Mouse (Mus musculus) limb, embryonic 13.5 days (tissue): ENCODE results near the gene Ptpn14. TPM values are rescaled to one million over a fixed set of nuclear protein-coding genes. Genes with fewer than 3 reads are reported as not detected.

Experiments used
- ATAC-seq: fragments of 200-750 bp; cut with Nextera tagmentation; 2 replicates; pipeline ENCODE4 v1.8.0; 2017; ENCODE audit warnings: low read depth, moderate number of reproducible peaks, moderate TSS enrichment; ENCODE audit not compliant: low FRiP score
- H3K27ac ChIP-seq: fragments of 300-500 bp; sonication (generic); 2 replicates; pipeline ENCODE4 v1.5.1; 2015; ENCODE audit warnings: inconsistent platforms, mild to moderate bottlenecking, moderate library complexity
- H3K27me3 ChIP-seq: fragments of 300-500 bp; sonication (generic); 2 replicates; pipeline ENCODE4 v1.6.1; 2015; ENCODE audit warnings: mild to moderate bottlenecking, inconsistent platforms
- H3K36me3 ChIP-seq: fragments of 300-500 bp; sonication (generic); 2 replicates; pipeline ENCODE4 v1.6.1; 2015; ENCODE audit warnings: inconsistent platforms, mild to moderate bottlenecking, moderate library complexity
- H3K4me1 ChIP-seq: fragments of 300-500 bp; sonication (generic); 2 replicates; pipeline ENCODE4 v1.6.1; 2015; ENCODE audit warnings: inconsistent platforms
- H3K4me2 ChIP-seq: fragments of 300-500 bp; sonication (generic); replicated peaks from 2 replicates; pipeline ENCODE4 v1.6.1; 2015; ENCODE audit warnings: inconsistent platforms, mild to moderate bottlenecking, moderate library complexity
- H3K4me3 ChIP-seq: fragments of 300-500 bp; sonication (generic); 2 replicates; pipeline ENCODE4 v1.5.1; 2015; ENCODE audit warnings: moderate library complexity, mild to moderate bottlenecking, inconsistent platforms
- H3K9ac ChIP-seq: fragments of 300-500 bp; sonication (generic); 2 replicates; pipeline ENCODE4 v1.6.1; 2015; ENCODE audit warnings: mild to moderate bottlenecking, inconsistent platforms
- H3K9me3 ChIP-seq: fragments of 300-500 bp; sonication (generic); 2 replicates; pipeline ENCODE4 v1.6.1; 2016; ENCODE audit warnings: inconsistent platforms
- WGBS: fragments of 180-500 bp; shearing (Covaris S2); methylation state at CpG from one replicate; pipeline ENCODE4 v1.1.7; 2015; 5-methylcytosine and 5-hydroxymethylcytosine counted together
- polyA plus RNA-seq: library from polyadenylated mRNA; unstranded; fragments of >200 nt; fragmentation: Nextera tagmentation; extraction: Ambion mirVana; gene quantifications from 2 replicates; pipeline ENCODE4 v1.2.1, GENCODE M21; 2015

Ptpn14 gene
- polyA plus RNA-seq, 1 experiment from 2014 or later: 11.1 TPM

- peaks cover 6% of the 10 kb centered on the region; the same call in 1 of the 2 replicates for H3K4me1 ChIP-seq
- no peak for ATAC-seq
- H3K4me2 ChIP-seq: no peak overlapping the region
- no peaks in the 10 kb centered on the region for H3K9me3 ChIP-seq
- no peak overlapping the region for H3K4me3 ChIP-seq
- H3K36me3 ChIP-seq: peaks cover 61% of the 10 kb centered on the region
- no peaks in the 10 kb centered on the region for H3K27me3 ChIP-seq
- 79% methylated on average over 9 of the region's 9 CpGs for WGBS
- no peak overlapping the region for H3K9ac ChIP-seq
- H3K27ac ChIP-seq: no peak overlapping the region
Observed at GRCm38 (mm10) chr1:189897861-189898260, 169.8 kb downstream of the Ptpn14 start.

- WGBS: 76% methylated on average over 13 of the region's 13 CpGs
- peaks cover 53% of the 10 kb centered on the region for H3K36me3 ChIP-seq
- no peak overlapping the region for H3K4me2 ChIP-seq
- no peak for ATAC-seq
- no peaks in the 10 kb centered on the region for H3K9me3 ChIP-seq
- no peak overlapping the region for H3K9ac ChIP-seq
- no peak overlapping the region for H3K4me3 ChIP-seq
- H3K27me3 ChIP-seq: no peaks in the 10 kb centered on the region
- no peak overlapping the region for H3K27ac ChIP-seq
- H3K4me1 ChIP-seq: peaks cover 15% of the 10 kb centered on the region
Observed at GRCm38 (mm10) chr1:189898708-189899107, 170.6 kb downstream of the Ptpn14 start.

GRCm38 (mm10) chr1:189899526-189899925 is 171.5 kb downstream of the Ptpn14 start:
- no peaks in the 10 kb centered on the region for H3K9me3 ChIP-seq
- H3K27ac ChIP-seq: no peak overlapping the region
- no peak overlapping the region for H3K9ac ChIP-seq
- H3K4me3 ChIP-seq: no peak overlapping the region
- 83% methylated on average over 6 of the region's 6 CpGs for WGBS
- peaks cover 15% of the 10 kb centered on the region for H3K4me1 ChIP-seq
- H3K27me3 ChIP-seq: no peaks in the 10 kb centered on the region
- H3K4me2 ChIP-seq: no peak overlapping the region
- no peak for ATAC-seq
- peaks cover 45% of the 10 kb centered on the region for H3K36me3 ChIP-seq

GRCm38 (mm10) chr1:189902413-189902812 is 174.3 kb downstream of the Ptpn14 start:
- peaks cover 15% of the 10 kb centered on the region for H3K4me1 ChIP-seq
- 88% methylated on average over 9 of the region's 9 CpGs for WGBS
- no peaks in the 10 kb centered on the region for H3K9me3 ChIP-seq
- no peak overlapping the region for H3K4me2 ChIP-seq
- no peak overlapping the region for H3K9ac ChIP-seq
- no peaks in the 10 kb centered on the region for H3K27me3 ChIP-seq
- H3K27ac ChIP-seq: no peak overlapping the region
- peaks cover 23% of the 10 kb centered on the region for H3K36me3 ChIP-seq
- H3K4me3 ChIP-seq: no peak overlapping the region
- ATAC-seq: no peak

GRCm38 (mm10) chr1:189903169-189903568 is 175.1 kb downstream of the Ptpn14 start:
- H3K36me3 ChIP-seq: peaks cover 30% of the 10 kb centered on the region
- H3K4me1 ChIP-seq: peaks cover 15% of the 10 kb centered on the region
- H3K9ac ChIP-seq: no peak overlapping the region
- no peaks in the 10 kb centered on the region for H3K9me3 ChIP-seq
- H3K27me3 ChIP-seq: no peaks in the 10 kb centered on the region
- 0 out of 2 replicates have a peak, but pooled peaks have one; percentile 64 for ATAC-seq
- H3K4me3 ChIP-seq: no peak overlapping the region
- 46% methylated on average over 11 of the region's 11 CpGs for WGBS
- H3K27ac ChIP-seq: no peak overlapping the region
- no peak overlapping the region for H3K4me2 ChIP-seq

GRCm38 (mm10) chr1:189910685-189911345 is 182.7 kb downstream of the Ptpn14 start:
- Histone ChIP-seq H3K9me3 (no peaks in the 10 kb centered on the region), H3K27ac (no peak overlapping the region), H3K9ac (no peak overlapping the region), H3K4me2 (no peak overlapping the region), H3K4me3 (no peak overlapping the region), H3K4me1 (peaks cover 34% of the 10 kb centered on the region), H3K27me3 (no peaks in the 10 kb centered on the region), H3K36me3 (peaks cover 30% of the 10 kb centered on the region)
- no peak for ATAC-seq
- WGBS: 59% methylated on average over 13 of the region's 13 CpGs

- Histone ChIP-seq H3K9me3 (no peaks in the 10 kb centered on the region), H3K4me3 (no peak overlapping the region), H3K27ac (peak overlapping the region; percentile 1; the same call in 1 of the 2 replicates), H3K9ac (no peak overlapping the region), H3K4me1 (peaks cover 49% of the 10 kb centered on the region), H3K36me3 (peaks cover 22% of the 10 kb centered on the region), H3K4me2 (no peak overlapping the region), H3K27me3 (no peaks in the 10 kb centered on the region)
- ATAC-seq: no peak
- 80% methylated on average over 21 of the region's 21 CpGs for WGBS
Observed at GRCm38 (mm10) chr1:189913093-189913760, 185.2 kb downstream of the Ptpn14 start.

GRCm38 (mm10) chr1:189916422-189917125 is 188.5 kb downstream of the Ptpn14 start:
- no peak overlapping the region for H3K4me3 ChIP-seq
- no peak for ATAC-seq
- no peaks in the 10 kb centered on the region for H3K9me3 ChIP-seq
- H3K4me1 ChIP-seq: peaks cover 52% of the 10 kb centered on the region
- 49% methylated on average over 10 of the region's 10 CpGs for WGBS
- H3K36me3 ChIP-seq: peaks cover 9% of the 10 kb centered on the region
- H3K27ac ChIP-seq: no peak overlapping the region
- no peak overlapping the region for H3K4me2 ChIP-seq
- 0 out of 2 replicates have a peak overlapping the region, but pooled peaks have one; percentile 19 for H3K9ac ChIP-seq
- H3K27me3 ChIP-seq: no peaks in the 10 kb centered on the region

GRCm38 (mm10) chr1:189917126-189917500 is 189.0 kb downstream of the Ptpn14 start:
- no peaks in the 10 kb centered on the region for H3K9me3 ChIP-seq
- H3K27me3 ChIP-seq: no peaks in the 10 kb centered on the region
- peaks cover 52% of the 10 kb centered on the region for H3K4me1 ChIP-seq
- no peak for ATAC-seq
- no peak overlapping the region for H3K27ac ChIP-seq
- WGBS: 28% methylated on average over 4 of the region's 4 CpGs
- no peak overlapping the region for H3K9ac ChIP-seq
- no peak overlapping the region for H3K4me2 ChIP-seq
- peaks cover 9% of the 10 kb centered on the region for H3K36me3 ChIP-seq
- no peak overlapping the region for H3K4me3 ChIP-seq

- Histone ChIP-seq H3K4me3 (no peak overlapping the region), H3K4me1 (peaks cover 45% of the 10 kb centered on the region), H3K36me3 (no peaks in the 10 kb centered on the region), H3K27me3 (0 out of 2 replicates have a peak, but pooled peaks cover 2% of the 10 kb centered on the region), H3K27ac (no peak overlapping the region), H3K9me3 (no peaks in the 10 kb centered on the region), H3K4me2 (no peak overlapping the region), H3K9ac (no peak overlapping the region)
- no peak for ATAC-seq
- 70% methylated on average over 3 of the region's 3 CpGs for WGBS
Observed at GRCm38 (mm10) chr1:189919756-189920155, 191.7 kb downstream of the Ptpn14 start.

GRCm38 (mm10) chr1:189920701-189921567 is 192.9 kb downstream of the Ptpn14 start:
- 32% methylated on average over 28 of the region's 28 CpGs for WGBS

More at GRCm38 (mm10) chr1:189920701-189921567, 192.9 kb downstream of the Ptpn14 start:
- Histone ChIP-seq H3K4me1 (peaks cover 40% of the 10 kb centered on the region), H3K27me3 (0 out of 2 replicates have a peak, but pooled peaks cover 2% of the 10 kb centered on the region), H3K4me3 (peak overlapping the region; percentile 78), H3K4me2 (peak overlapping the region; percentile 95), H3K36me3 (no peaks in the 10 kb centered on the region), H3K27ac (no peak overlapping the region), H3K9me3 (no peaks in the 10 kb centered on the region), H3K9ac (peak overlapping the region; percentile 86)
- ATAC-seq: peak; percentile 16; the same call in 1 of the 2 replicates
